Mouse (Mus musculus): Measurements from ENCODE around the gene Tbl2. TPM values are rescaled to one million over a fixed set of nuclear protein-coding genes. Genes with fewer than 3 reads are reported as not detected.

The Tbl2 gene
- 10 to 100 TPM; 22.7 to 35.9 TPM for total RNA-seq (2021)
- 8.7 and 9.2 TPM in 2 replicates for polyA plus RNA-seq (2012; rRNA removed)
- long read RNA-seq, full-length matches to known transcripts = 13 of 14 reads
- long read RNA-seq, partial matches to known transcripts = 0 of 14 reads
- long read RNA-seq, other reads (novel, unspliced or antisense) = 1 of 14 reads

- DNase-seq = peak; percentile 100
These were observed at the start of gene Tbl2 for GRCm38 (mm10) chr5:135149053-135149819. Gene Tbl2 (plus strand): TSS chr5:135149657.

- DNase-seq = no peak
These were observed 48.5 kb upstream of the Tbl2 start for GRCm38 (mm10) chr5:135100981-135101380.

GRCm38 (mm10) chr5:135103999-135104660, 45.3 kb upstream of the Tbl2 start:
- DNase-seq = no peak

- DNase-seq = peak; percentile 93
These were observed 42.6 kb upstream of the Tbl2 start for GRCm38 (mm10) chr5:135106758-135107256.

- DNase-seq = peak; percentile 91
These were observed 41.6 kb upstream of the Tbl2 start for GRCm38 (mm10) chr5:135107521-135108501.

- DNase-seq = peak; percentile 38
These were observed 40.4 kb upstream of the Tbl2 start for GRCm38 (mm10) chr5:135109017-135109416.

- peak; percentile 42 for DNase-seq
These were observed 40.0 kb upstream of the Tbl2 start for GRCm38 (mm10) chr5:135109426-135109825.

- DNase-seq = no peak
These were observed 39.5 kb upstream of the Tbl2 start for GRCm38 (mm10) chr5:135109976-135110375.

GRCm38 (mm10) chr5:135113782-135114181, 35.7 kb upstream of the Tbl2 start:
- DNase-seq = no peak

GRCm38 (mm10) chr5:135115241-135115640, 34.2 kb upstream of the Tbl2 start:
- no peak for DNase-seq

GRCm38 (mm10) chr5:135118589-135119081, 30.8 kb upstream of the Tbl2 start:
- DNase-seq = peak; percentile 78

GRCm38 (mm10) chr5:135120753-135121152, 28.7 kb upstream of the Tbl2 start:
- DNase-seq = no peak

GRCm38 (mm10) chr5:135126121-135126520, 23.3 kb upstream of the Tbl2 start:
- no peak for DNase-seq

- DNase-seq = no peak
These were observed 21.8 kb upstream of the Tbl2 start for GRCm38 (mm10) chr5:135127669-135128068.

- DNase-seq = no peak
These were observed 19.7 kb upstream of the Tbl2 start for GRCm38 (mm10) chr5:135129747-135130146.

- DNase-seq = peak; percentile 29
These were observed 15.6 kb upstream of the Tbl2 start for GRCm38 (mm10) chr5:135133736-135134405.

- DNase-seq = peak; percentile 33
These were observed 14.9 kb upstream of the Tbl2 start for GRCm38 (mm10) chr5:135134534-135134933.

- no peak for DNase-seq
These were observed 9.6 kb upstream of the Tbl2 start for GRCm38 (mm10) chr5:135139881-135140280.

GRCm38 (mm10) chr5:135144469-135144868, 5.0 kb upstream of the Tbl2 start:
- no peak for DNase-seq

- DNase-seq = no peak
These were observed 3.9 kb upstream of the Tbl2 start for GRCm38 (mm10) chr5:135145532-135145931.

GRCm38 (mm10) chr5:135145955-135146354, 3.5 kb upstream of the Tbl2 start:
- no peak for DNase-seq
